Mouse (Mus musculus): ENCODE results near the gene Prkar2b.

GRCm38 (mm10) chr12:31984206-31984605 lies 76.9 kb downstream of the Prkar2b start:
- TF ChIP-seq CTCF (IDR thresholded peaks at IDR 0.05; ENCODE audit: low read depth, low read length) (no peak), POLR2A (IDR thresholded peaks at IDR 0.05; ENCODE audit: borderline replicate concordance, low read depth, low read length) (no peak)
